ENCODE assay signal across 21 mouse cellular contexts in genomic region chr13:77400762-77401161, GRCm38 (mm10).
A peak's percentile ranks its signal among the peaks of the same experiment; 100 is the strongest.
DNase-seq lines count a peak whose midpoint lies in the region; ATAC-seq and TF ChIP-seq lines count a peak whose summit lies in the region.
"Had no signal": no experiment of that assay in that cellular context is flagged by ENCODE, and none has a peak within 500 bp of the region (broad histone marks: within the 10 kb centered on the region; RNA-seq: fewer than 3 reads in every experiment).

No protein-coding gene starts in this region.

- no peak for DNase-seq in forebrain, postnatal 0 days
- DNase-seq in midbrain, embryonic 11.5 days (ENCODE audit: low spot score, missing footprints), result peak; percentile 37
- no peak for DNase-seq in MEL (ENCODE audit: low read depth, low spot score)
- DNase-seq in stomach, postnatal 0 days (ENCODE audit: low spot score), result no peak
- no peak for DNase-seq in heart, postnatal 4 days
- DNase-seq: cerebellum, adult 11-12 months; cerebellum, postnatal 10 days; gastrocnemius, postnatal 36 days; heart, adult 2 months; heart, postnatal 36 days; kidney, adult 8-10 months; kidney, postnatal 14 days; lung, adult 2 months; right cerebral cortex, postnatal 14 days had no signal

- H3K79me2 ChIP-seq in MEL (ENCODE audit: control insufficient read depth, insufficient read depth, low read length, poor library complexity), result no peaks in the 10 kb centered on the region

- H3K4me1 ChIP-seq in forebrain, postnatal 0 days (ENCODE audit: insufficient read depth), result peaks cover 13% of the 10 kb centered on the region; the same call in 1 of the 2 replicates
- H3K4me1 ChIP-seq in forebrain, embryonic 13.5 days, result peaks cover 25% of the 10 kb centered on the region
- peaks cover 6% of the 10 kb centered on the region; the same call in 1 of the 2 replicates for H3K4me1 ChIP-seq in midbrain, embryonic 11.5 days (ENCODE audit: control insufficient read depth, insufficient read depth, low read length)
- peaks cover 13% of the 10 kb centered on the region for H3K4me1 ChIP-seq in midbrain, embryonic 13.5 days (replicated peaks)
- H3K4me1 ChIP-seq in MEL (ENCODE audit: control insufficient read depth in 1 of 2, insufficient read depth in 2 of 2, low read length in 2 of 2), result no peaks in the 10 kb centered on the region
- no peaks in the 10 kb centered on the region for H3K4me1 ChIP-seq in stomach, postnatal 0 days (replicated peaks; ENCODE audit: control insufficient read depth, insufficient read depth)
- H3K4me1 ChIP-seq: embryonic facial prominence, embryonic 15.5 days; intestine, embryonic 15.5 days; limb, embryonic 13.5 days; liver, embryonic 12.5 days had no signal

- TF ChIP-seq RAD21 in MEL (IDR thresholded peaks at IDR 0.05; ENCODE audit: low read depth, low read length), result peak; percentile 2

- H3K27ac ChIP-seq in forebrain, postnatal 0 days (ENCODE audit: low read depth, low read length), result no peak overlapping the region
- H3K27ac ChIP-seq in forebrain, embryonic 13.5 days, result no peak overlapping the region
- H3K27ac ChIP-seq in midbrain, embryonic 11.5 days (ENCODE audit: low read depth, low read length), result no peak overlapping the region
- no peak overlapping the region for H3K27ac ChIP-seq in midbrain, embryonic 13.5 days
- H3K27ac ChIP-seq in MEL (ENCODE audit: control insufficient read depth, low read depth, low read length), result no peak overlapping the region
- H3K27ac ChIP-seq in stomach, postnatal 0 days (replicated peaks), result no peak overlapping the region
- H3K27ac ChIP-seq: embryonic facial prominence, embryonic 15.5 days; heart, adult 2 months; hindbrain, embryonic 15.5 days; intestine, embryonic 15.5 days; limb, embryonic 13.5 days; liver, embryonic 12.5 days had no signal

- no peak for TF ChIP-seq EP300 in MEL (IDR thresholded peaks at IDR 0.05; ENCODE audit: low read depth in 1 of 2, low read length in 2 of 2)
- no peak for TF ChIP-seq EP300 in stomach, postnatal 0 days (optimal IDR thresholded peaks at IDR 0.05)

- H3K9me3 ChIP-seq in forebrain, postnatal 0 days (ENCODE audit: low read length), result no peaks in the 10 kb centered on the region
- H3K9me3 ChIP-seq in forebrain, embryonic 13.5 days (replicated peaks), result no peaks in the 10 kb centered on the region
- no peaks in the 10 kb centered on the region for H3K9me3 ChIP-seq in midbrain, embryonic 11.5 days (ENCODE audit: control insufficient read depth, low read length)
- H3K9me3 ChIP-seq in midbrain, embryonic 13.5 days, result no peaks in the 10 kb centered on the region
- H3K9me3 ChIP-seq in MEL (replicated peaks; ENCODE audit: insufficient read depth, low read length), result no peaks in the 10 kb centered on the region
- H3K9me3 ChIP-seq in stomach, postnatal 0 days (ENCODE audit: control insufficient read depth, low read length), result no peaks in the 10 kb centered on the region
- H3K9me3 ChIP-seq: embryonic facial prominence, embryonic 15.5 days; hindbrain, embryonic 15.5 days; intestine, embryonic 15.5 days; limb, embryonic 13.5 days; liver, embryonic 12.5 days had no signal

- H3K4me2 ChIP-seq in forebrain, postnatal 0 days (ENCODE audit: low read depth), result no peak overlapping the region
- H3K4me2 ChIP-seq in forebrain, embryonic 13.5 days, result no peak overlapping the region
- H3K4me2 ChIP-seq in midbrain, embryonic 11.5 days, result no peak overlapping the region
- no peak overlapping the region for H3K4me2 ChIP-seq in midbrain, embryonic 13.5 days (replicated peaks)
- no peak overlapping the region for H3K4me2 ChIP-seq in stomach, postnatal 0 days (replicated peaks; ENCODE audit: low read depth)
- H3K4me2 ChIP-seq: embryonic facial prominence, embryonic 15.5 days; hindbrain, embryonic 15.5 days; intestine, embryonic 15.5 days; limb, embryonic 13.5 days; liver, embryonic 12.5 days had no signal

- ATAC-seq in forebrain, postnatal 0 days, result no peak
- no peak for ATAC-seq in forebrain, embryonic 13.5 days
- ATAC-seq in midbrain, embryonic 11.5 days (ENCODE audit: low FRiP score), result no peak
- ATAC-seq in midbrain, embryonic 13.5 days, result no peak
- no peak for ATAC-seq in stomach, postnatal 0 days (ENCODE audit: low FRiP score, low TSS enrichment)
- ATAC-seq: intestine, embryonic 15.5 days; liver, embryonic 12.5 days had no signal

- no peaks in the 10 kb centered on the region for H3K36me3 ChIP-seq in forebrain, postnatal 0 days (ENCODE audit: insufficient read depth)
- no peaks in the 10 kb centered on the region for H3K36me3 ChIP-seq in forebrain, embryonic 13.5 days (ENCODE audit: poor library complexity, severe bottlenecking)
- H3K36me3 ChIP-seq in midbrain, embryonic 11.5 days (ENCODE audit: control insufficient read depth, insufficient read depth, low read length), result no peaks in the 10 kb centered on the region
- H3K36me3 ChIP-seq in midbrain, embryonic 13.5 days, result no peaks in the 10 kb centered on the region
- no peaks in the 10 kb centered on the region for H3K36me3 ChIP-seq in MEL (ENCODE audit: control insufficient read depth in 1 of 2, insufficient read depth in 2 of 2, low read length in 2 of 2)
- no peaks in the 10 kb centered on the region for H3K36me3 ChIP-seq in stomach, postnatal 0 days (ENCODE audit: control insufficient read depth, insufficient read depth, low read length)
- H3K36me3 ChIP-seq: embryonic facial prominence, embryonic 15.5 days; hindbrain, embryonic 15.5 days; intestine, embryonic 15.5 days; limb, embryonic 13.5 days; liver, embryonic 12.5 days had no signal

- no peak for TF ChIP-seq POLR2A in MEL (IDR thresholded peaks at IDR 0.05; ENCODE audit: control insufficient read depth in 1 of 2, insufficient read depth in 1 of 2, low read depth in 1 of 2, low read length in 2 of 2, poor library complexity in 1 of 2)

- peak; percentile 20; the same call in 1 of the 2 replicates for TF ChIP-seq CTCF in forebrain, postnatal 0 days (IDR thresholded peaks at IDR 0.05; ENCODE audit: low read depth)
- TF ChIP-seq CTCF in MEL (IDR thresholded peaks at IDR 0.05 in 2 of 3, conservative IDR thresholded peaks at IDR 0.05 in 1 of 3; ENCODE audit: control insufficient read depth in 1 of 3, insufficient read depth in 1 of 3, low read depth in 2 of 3, low read length in 3 of 3, poor library complexity in 1 of 3, severe bottlenecking in 1 of 3), result no peak
- TF ChIP-seq CTCF in stomach, postnatal 0 days (IDR thresholded peaks at IDR 0.05; ENCODE audit: low read depth), result peak; percentile 34

- 38% methylated on average over 2 of the region's 2 CpGs for WGBS in forebrain, postnatal 0 days
- WGBS in forebrain, embryonic 13.5 days, result 36% methylated on average over 2 of the region's 2 CpGs
- 67% methylated on average over 2 of the region's 2 CpGs for WGBS in midbrain, embryonic 11.5 days
- WGBS in midbrain, embryonic 13.5 days, result 64% methylated on average over 2 of the region's 2 CpGs
- WGBS in stomach, postnatal 0 days, result 74% methylated on average over 2 of the region's 2 CpGs

- no peak overlapping the region for H3K9ac ChIP-seq in forebrain, postnatal 0 days
- H3K9ac ChIP-seq in forebrain, embryonic 13.5 days, result no peak overlapping the region
- H3K9ac ChIP-seq in midbrain, embryonic 11.5 days (ENCODE audit: low read length), result no peak overlapping the region
- no peak overlapping the region for H3K9ac ChIP-seq in midbrain, embryonic 13.5 days (replicated peaks)
- H3K9ac ChIP-seq in MEL (ENCODE audit: control insufficient read depth, low read depth, low read length, poor library complexity, severe bottlenecking), result no peak overlapping the region
- H3K9ac ChIP-seq in stomach, postnatal 0 days (ENCODE audit: low read length), result no peak overlapping the region
- H3K9ac ChIP-seq: embryonic facial prominence, embryonic 15.5 days; hindbrain, embryonic 15.5 days; intestine, embryonic 15.5 days; limb, embryonic 13.5 days; liver, embryonic 12.5 days had no signal

- no peak overlapping the region for H3K4me3 ChIP-seq in forebrain, postnatal 0 days (ENCODE audit: low read depth, low read length)
- no peak overlapping the region for H3K4me3 ChIP-seq in forebrain, embryonic 13.5 days
- no peak overlapping the region for H3K4me3 ChIP-seq in midbrain, embryonic 11.5 days (ENCODE audit: low read depth, low read length)
- H3K4me3 ChIP-seq in midbrain, embryonic 13.5 days (replicated peaks), result no peak overlapping the region
- H3K4me3 ChIP-seq in MEL (ENCODE audit: control insufficient read depth in 1 of 2, insufficient read depth in 1 of 2, low read depth in 2 of 2, low read length in 2 of 2), result no peak overlapping the region
- H3K4me3 ChIP-seq in stomach, postnatal 0 days (ENCODE audit: low read depth, low read length), result no peak overlapping the region
- H3K4me3 ChIP-seq: embryonic facial prominence, embryonic 15.5 days; heart, adult 2 months; hindbrain, embryonic 15.5 days; intestine, embryonic 15.5 days; limb, embryonic 13.5 days; liver, embryonic 12.5 days had no signal

- no peaks in the 10 kb centered on the region for H3K27me3 ChIP-seq in forebrain, postnatal 0 days (ENCODE audit: insufficient read depth, low read length)
- no peaks in the 10 kb centered on the region for H3K27me3 ChIP-seq in forebrain, embryonic 13.5 days
- no peaks in the 10 kb centered on the region for H3K27me3 ChIP-seq in midbrain, embryonic 11.5 days (ENCODE audit: control insufficient read depth, insufficient read depth, low read length)
- no peaks in the 10 kb centered on the region for H3K27me3 ChIP-seq in midbrain, embryonic 13.5 days
- no peaks in the 10 kb centered on the region for H3K27me3 ChIP-seq in MEL (ENCODE audit: control insufficient read depth in 1 of 2, insufficient read depth in 2 of 2, low read length in 2 of 2)
- no peaks in the 10 kb centered on the region for H3K27me3 ChIP-seq in stomach, postnatal 0 days (ENCODE audit: control insufficient read depth, insufficient read depth, low read length)
- H3K27me3 ChIP-seq: embryonic facial prominence, embryonic 15.5 days; hindbrain, embryonic 15.5 days; intestine, embryonic 15.5 days; limb, embryonic 13.5 days; liver, embryonic 12.5 days had no signal

TF ChIP-seq in MEL, 35 proteins besides CTCF, POLR2A, EP300 and RAD21 (continues in another document):
- TF ChIP-seq POLR2AphosphoS2 (IDR thresholded peaks at IDR 0.05; ENCODE audit: low read length), result no peak
- no peak for TF ChIP-seq ETS1 (IDR thresholded peaks at IDR 0.05; ENCODE audit: low read depth, low read length)
- no peak for TF ChIP-seq MYC (IDR thresholded peaks at IDR 0.05; ENCODE audit: low read depth, low read length)
- no peak for TF ChIP-seq TCF12 (IDR thresholded peaks at IDR 0.05; ENCODE audit: low read depth, low read length)
- no peak for TF ChIP-seq MEF2A (IDR thresholded peaks at IDR 0.05; ENCODE audit: extremely low read depth, insufficient replicate concordance, low read depth, low read length, poor library complexity, severe bottlenecking)
- TF ChIP-seq MAX (IDR thresholded peaks at IDR 0.05; ENCODE audit: low read length), result no peak
- no peak for TF ChIP-seq USF1 (IDR thresholded peaks at IDR 0.05; ENCODE audit: low read depth, low read length)
- no peak for TF ChIP-seq E2F4 (IDR thresholded peaks at IDR 0.05; ENCODE audit: borderline replicate concordance, low read depth, low read length)
- TF ChIP-seq MAZ (IDR thresholded peaks at IDR 0.05; ENCODE audit: low read depth, low read length), result no peak
- TF ChIP-seq TBP (IDR thresholded peaks at IDR 0.05; ENCODE audit: low read depth, low read length), result no peak
- TF ChIP-seq MAFK (IDR thresholded peaks at IDR 0.05; ENCODE audit: borderline replicate concordance, low read depth, low read length), result no peak
- no peak for TF ChIP-seq MYB (IDR thresholded peaks at IDR 0.05; ENCODE audit: low read depth, low read length)

Comparison
In these comparisons a context has a peak if more than half of its experiments do, and no peak if none do; other contexts are left out.
1. CTCF ChIP-seq: peak in forebrain, postnatal 0 days (single experiment) and stomach, postnatal 0 days (single experiment); none in MEL (0 of 3).